Mouse (Mus musculus) cerebellum, adult 2 months (tissue): ENCODE results near the gene Ptbp1. TPM values are rescaled to one million over a fixed set of nuclear protein-coding genes. Genes with fewer than 3 reads are reported as not detected.

ENCODE experiments used
- DNase-seq, 2 experiments: peaks; one replicate each; pipeline ENCODE4 v3.0.0; 2021
- H3K27ac ChIP-seq: fragments of 200-500 bp; 2 replicates; pipeline ENCODE4 v1.5.1; 2012; ENCODE audit warnings: low read length, control low read depth, inconsistent platforms; ENCODE audit not compliant: insufficient read depth
- H3K27me3 ChIP-seq: fragments of 200-500 bp; 2 replicates; pipeline ENCODE4 v1.6.1; 2012; ENCODE audit warnings: inconsistent platforms, mild to moderate bottlenecking, low read length, moderate library complexity; ENCODE audit not compliant: control insufficient read depth, insufficient read depth
- H3K4me1 ChIP-seq: fragments of 200-500 bp; 2 replicates; pipeline ENCODE4 v1.6.1; 2011; ENCODE audit warnings: low read length; ENCODE audit not compliant: control insufficient read depth, insufficient read depth
- H3K4me3 ChIP-seq: fragments of 200-500 bp; replicated peaks from 2 replicates; pipeline ENCODE3; 2011; ENCODE audit warnings: mild to moderate bottlenecking, low read depth, low read length, control low read depth; ENCODE audit not compliant: insufficient read depth
- CTCF ChIP-seq: fragments of 200-500 bp; IDR thresholded peaks from 2 replicates; pipeline ENCODE4 v1.5.1; 2011; ENCODE audit warnings: low read depth, mild to moderate bottlenecking, control low read depth, low read length, moderate library complexity, borderline replicate concordance; ENCODE audit not compliant: insufficient read depth
- POLR2A ChIP-seq: fragments of 200-500 bp; IDR thresholded peaks from 2 replicates; pipeline ENCODE4 v1.6.1; 2011; ENCODE audit warnings: low read length, control low read depth, borderline replicate concordance; ENCODE audit not compliant: insufficient read depth
- WGBS: fragments of 180-500 bp; shearing (Covaris S2); methylation state at CpG from one replicate; pipeline ENCODE4 v1.1.7; 2018; 5-methylcytosine and 5-hydroxymethylcytosine counted together
- polyA plus RNA-seq: library from polyadenylated mRNA; depleted of rRNA; stranded (reverse); fragments of >200 nt; gene quantifications from 2 replicates; pipeline ENCODE4 v1.2.3, GENCODE M21; 2012

The Ptbp1 gene
- polyA plus RNA-seq, 1 experiment = 64.2 TPM

DNA sequence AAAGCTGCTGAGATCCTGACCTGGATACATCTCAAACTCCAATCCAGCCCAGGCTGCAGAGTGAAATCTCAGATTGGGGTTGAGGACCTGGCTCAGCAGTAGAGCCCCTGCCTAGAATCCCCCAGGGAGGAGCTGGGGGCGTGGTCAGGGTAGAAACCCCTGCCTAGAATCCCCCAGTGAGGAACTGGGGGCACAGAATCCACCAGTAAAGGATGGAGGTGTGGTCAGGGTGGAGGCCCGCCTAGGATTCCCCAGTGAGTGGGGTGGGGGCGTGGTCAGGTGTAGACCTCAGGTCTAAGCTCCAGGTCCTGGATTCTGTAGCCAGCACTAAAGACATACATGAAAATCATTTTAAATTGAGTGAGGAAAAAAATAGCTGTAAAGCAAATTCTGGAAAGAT, 18.6 kb downstream of the Ptbp1 start:
- Histone ChIP-seq H3K27ac (no peak overlapping the region), H3K4me3 (no peak overlapping the region), H3K27me3 (no peaks in the 10 kb centered on the region), H3K4me1 (no peaks in the 10 kb centered on the region; the same call in 1 of the 2 replicates)
- WGBS = 58% methylated on average over 3 of the region's 3 CpGs
- TF ChIP-seq POLR2A (no peak), CTCF (no peak)
- DNase-seq = no peak

GRCm38 (mm10) chr10:79873313-79873712, 19.1 kb downstream of the Ptbp1 start:
- no peak for TF ChIP-seq CTCF
- TF ChIP-seq POLR2A = no peak
- H3K27ac ChIP-seq = no peak overlapping the region
- H3K4me3 ChIP-seq = no peak overlapping the region
- H3K4me1 ChIP-seq = no peaks in the 10 kb centered on the region; the same call in 1 of the 2 replicates
- WGBS = 38% methylated on average over 6 of the region's 6 CpGs
- no peak for DNase-seq
- H3K27me3 ChIP-seq = no peaks in the 10 kb centered on the region

GRCm38 (mm10) chr10:79873715-79874289, 19.6 kb downstream of the Ptbp1 start:
- TF ChIP-seq CTCF (no peak), POLR2A (no peak)
- no peaks in the 10 kb centered on the region for H3K27me3 ChIP-seq
- no peak overlapping the region for H3K27ac ChIP-seq
- 2% methylated on average over 26 of the region's 26 CpGs for WGBS
- H3K4me3 ChIP-seq = peak overlapping the region; percentile 84
- no peaks in the 10 kb centered on the region; the same call in 1 of the 2 replicates for H3K4me1 ChIP-seq
- no peak for DNase-seq

DNA sequence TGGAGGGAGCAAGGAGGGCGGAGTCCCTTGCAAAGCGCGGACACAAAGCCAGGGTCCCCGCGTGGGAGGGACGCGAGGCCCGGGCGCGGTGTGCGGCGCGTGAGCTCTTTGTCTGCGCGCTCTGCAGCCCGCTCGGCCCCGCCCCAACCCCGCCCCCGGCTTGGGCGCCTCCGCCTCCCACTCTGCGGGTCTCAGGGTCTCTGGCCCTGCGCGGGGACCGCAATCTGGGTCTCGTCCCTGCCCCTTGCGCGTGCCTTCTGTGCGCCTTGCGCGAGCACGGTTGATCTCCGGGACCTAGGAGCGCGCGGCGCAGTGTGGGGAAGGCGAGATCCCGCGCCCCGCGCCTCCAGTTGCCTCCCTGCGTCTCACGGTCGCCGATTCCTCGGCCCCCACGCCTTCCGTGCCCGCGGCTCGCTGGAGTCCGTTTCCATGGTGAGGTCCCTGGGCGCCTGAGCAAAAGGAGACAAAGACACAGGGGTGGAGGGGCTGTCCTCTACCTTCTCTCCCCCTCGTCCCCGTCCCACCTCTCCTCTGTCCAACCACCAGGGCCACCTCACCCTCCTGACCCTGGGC, 20.1 kb downstream of the Ptbp1 start, which contains the start of the genes Prtn3 and Plppr3:
Prtn3 (plus strand) TSS at position 187 of the 573 bp plus-strand sequence.
Plppr3 (minus strand) TSS at position 345 of the 573 bp plus-strand sequence.
- H3K4me3 ChIP-seq = peak within 1 kb of the TSS; percentile 84
- peak in 1 of 2 experiments; percentile 55 for DNase-seq
- no peak for TF ChIP-seq CTCF
- 1% methylated on average over 56 of the region's 57 CpGs for WGBS
- H3K4me1 ChIP-seq = no peaks in the 10 kb centered on the region; the same call in 1 of the 2 replicates
- no peaks in the 10 kb centered on the region for H3K27me3 ChIP-seq
- no peak within 1 kb of the TSS for H3K27ac ChIP-seq

DNA sequence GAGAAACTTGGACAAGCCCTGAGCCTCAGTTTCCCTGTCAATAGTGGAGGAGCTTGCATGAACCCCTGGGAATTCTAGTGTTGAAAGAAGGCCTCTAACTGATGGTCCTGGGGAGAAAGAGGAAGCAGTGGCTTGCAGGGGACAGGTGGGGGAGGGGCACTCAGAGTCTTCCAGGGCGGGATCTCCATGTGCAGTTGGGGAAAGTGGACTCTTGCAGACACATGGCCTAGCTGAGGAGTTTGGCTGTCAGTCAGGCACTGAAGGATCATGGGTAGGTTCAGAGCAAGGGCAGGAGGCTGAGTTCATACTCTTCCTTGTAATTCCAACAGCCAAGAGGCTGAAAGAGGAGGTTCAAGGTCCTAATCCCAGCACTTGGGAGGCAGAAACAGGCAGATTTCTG, 22.9 kb downstream of the Ptbp1 start:
- DNase-seq = no peak
- no peak overlapping the region for H3K4me3 ChIP-seq
- WGBS = 54% methylated on average over 1 of the region's 1 CpGs
- no peaks in the 10 kb centered on the region; the same call in 1 of the 2 replicates for H3K4me1 ChIP-seq
- no peaks in the 10 kb centered on the region for H3K27me3 ChIP-seq
- TF ChIP-seq POLR2A = no peak
- no peak for TF ChIP-seq CTCF
- H3K27ac ChIP-seq = no peak overlapping the region

DNA sequence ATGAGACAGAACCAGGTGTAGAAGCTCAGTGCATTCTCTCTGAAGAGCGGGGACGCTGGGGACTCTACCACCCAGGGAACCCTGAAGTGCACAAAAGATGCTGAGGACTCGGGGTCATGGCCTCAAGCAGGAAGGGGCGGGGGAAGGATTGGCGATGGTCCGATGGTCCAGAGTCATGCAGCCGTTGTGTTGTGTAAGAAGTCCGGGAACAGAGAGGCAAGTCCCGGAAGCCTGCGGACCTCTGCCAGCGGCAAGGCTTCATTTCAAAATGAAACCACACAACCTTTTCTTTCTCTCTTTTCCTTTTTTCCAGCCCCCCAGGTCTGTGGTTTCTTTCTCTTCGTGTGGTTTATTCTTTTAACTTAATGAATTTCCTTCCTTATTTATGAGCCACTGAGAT, 23.5 kb downstream of the Ptbp1 start:
- Histone ChIP-seq H3K4me3 (no peak overlapping the region), H3K27me3 (no peaks in the 10 kb centered on the region), H3K27ac (no peak overlapping the region), H3K4me1 (no peaks in the 10 kb centered on the region; the same call in 1 of the 2 replicates)
- DNase-seq = no peak
- WGBS = 46% methylated on average over 12 of the region's 12 CpGs
- TF ChIP-seq CTCF (no peak), POLR2A (no peak)

- H3K4me1 ChIP-seq = peaks cover 3% of the 10 kb centered on the region; the same call in 1 of the 2 replicates
- TF ChIP-seq CTCF = no peak
- H3K27me3 ChIP-seq = no peaks in the 10 kb centered on the region
- no peak overlapping the region for H3K27ac ChIP-seq
- 55% methylated on average over 3 of the region's 3 CpGs for WGBS
- no peak for DNase-seq
- H3K4me3 ChIP-seq = no peak overlapping the region
These were observed 25.3 kb downstream of the Ptbp1 start for GRCm38 (mm10) chr10:79879527-79879926.

GRCm38 (mm10) chr10:79880721-79881120, 26.5 kb downstream of the Ptbp1 start:
- no peak for DNase-seq
- WGBS = 31% methylated on average over 9 of the region's 9 CpGs
- H3K27ac ChIP-seq = no peak overlapping the region
- TF ChIP-seq POLR2A = no peak
- H3K4me3 ChIP-seq = no peak overlapping the region
- peaks cover 3% of the 10 kb centered on the region; the same call in 1 of the 2 replicates for H3K4me1 ChIP-seq
- H3K27me3 ChIP-seq = no peaks in the 10 kb centered on the region
